Mouse (Mus musculus) macrophage (primary cell): ENCODE measurements around the gene Sac3d1. TPM values are rescaled to one million over a fixed set of nuclear protein-coding genes. Genes with fewer than 3 reads are reported as not detected.
A peak's percentile ranks its signal among the peaks of the same experiment; 100 is the strongest.

Experiments
- H3K27ac ChIP-seq: fragments of 350-480 bp; formaldehyde crosslinking; 2 replicates; pipeline ENCODE4 v1.9.0; 2021
- H3K36me3 ChIP-seq: fragments of 350-480 bp; formaldehyde crosslinking; 2 replicates; pipeline ENCODE4 v1.9.0; 2021; ENCODE audit errors: inconsistent target
- H3K4me3 ChIP-seq: fragments of 350-480 bp; formaldehyde crosslinking; 2 replicates; pipeline ENCODE4 v1.9.0; 2021; ENCODE audit errors: inconsistent target
- H3K79me2 ChIP-seq: fragments of 350-480 bp; formaldehyde crosslinking; 2 replicates; pipeline ENCODE4 v1.9.0; 2021; ENCODE audit errors: inconsistent target
- WGBS: methylation state at CpG from one replicate; pipeline ENCODE4 v1.1.7; 2026; ENCODE audit warnings: inconsistent platforms; ENCODE audit not compliant: missing documents; 5-methylcytosine and 5-hydroxymethylcytosine counted together
- polyA plus RNA-seq: library from polyadenylated mRNA; stranded (reverse); fragments of 250-400 nt; gene quantifications from 3 replicates; pipeline ENCODE4 v1.2.4, GENCODE M21; 2018; ENCODE audit warnings: inconsistent platforms

Gene Sac3d1
- polyA plus RNA-seq, 1 experiment from 2014 or later: 1.4 TPM

- Histone ChIP-seq H3K4me3 (no peak overlapping the region), H3K79me2 (no peaks in the 10 kb centered on the region), H3K36me3 (no peaks in the 10 kb centered on the region), H3K27ac (no peak overlapping the region)
- 81% methylated on average over 6 of the region's 6 CpGs for WGBS
Observed at GRCm38 (mm10) chr19:6102169-6102853, 16.1 kb downstream of the Sac3d1 start.

DNA sequence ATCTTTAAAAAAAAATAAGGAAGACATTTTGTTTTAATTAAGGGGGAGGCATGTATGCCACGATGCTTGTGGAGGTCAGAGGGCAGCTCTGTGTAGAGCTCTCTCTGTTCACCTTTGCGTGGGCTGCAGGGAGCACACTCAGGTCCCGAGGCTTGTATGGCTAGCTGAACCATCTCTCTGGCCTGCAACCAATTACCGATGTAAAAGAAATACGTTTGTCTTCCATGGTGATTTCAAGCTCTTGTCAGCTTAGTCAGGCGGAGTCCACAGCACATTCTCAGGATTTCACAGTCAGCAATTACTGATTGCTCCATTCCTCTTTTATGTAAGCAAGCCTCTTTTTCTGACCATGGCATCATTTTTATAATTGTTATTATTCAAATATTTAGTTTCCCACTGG is 17.3 kb downstream of the Sac3d1 start:
- Histone ChIP-seq H3K79me2 (no peaks in the 10 kb centered on the region), H3K27ac (no peak overlapping the region), H3K4me3 (no peak overlapping the region), H3K36me3 (no peaks in the 10 kb centered on the region)
- WGBS: 95% methylated on average over 6 of the region's 6 CpGs

- Histone ChIP-seq H3K4me3 (no peak overlapping the region), H3K79me2 (no peaks in the 10 kb centered on the region), H3K27ac (no peak overlapping the region), H3K36me3 (no peaks in the 10 kb centered on the region)
- WGBS: 54% methylated on average over 3 of the region's 3 CpGs
Observed at GRCm38 (mm10) chr19:6097847-6098246, 20.6 kb downstream of the Sac3d1 start.

DNA sequence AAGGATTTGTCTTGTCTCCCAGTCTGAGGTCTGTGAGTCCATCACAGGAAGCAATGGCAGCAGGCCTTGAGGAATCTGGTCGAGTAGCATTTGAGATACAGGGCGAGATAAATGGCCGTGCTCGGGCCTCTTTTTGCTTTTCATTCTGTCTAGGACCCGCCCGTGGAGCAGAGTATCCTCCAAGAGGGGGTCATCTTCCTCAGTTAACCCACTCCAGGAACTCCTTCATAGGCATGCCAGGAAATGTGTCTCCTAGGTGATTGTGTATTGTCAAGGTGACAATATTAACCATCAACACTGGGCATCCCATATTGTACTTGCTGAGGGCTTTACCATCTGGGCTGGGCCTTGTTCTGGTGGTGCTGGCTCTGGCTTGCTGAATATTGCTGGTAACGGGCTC is 24.3 kb downstream of the Sac3d1 start, which contains the start of gene AC131692.1:
AC131692.1 (plus strand) TSS at position 301 of the 400 bp plus-strand sequence.
- Histone ChIP-seq H3K36me3 (no peaks in the 10 kb centered on the region), H3K79me2 (peaks cover 33% of the 10 kb centered on the region; the same call in 1 of the 2 replicates), H3K27ac (no peak within 1 kb of the TSS), H3K4me3 (no peak within 1 kb of the TSS)
- 93% methylated on average over 7 of the region's 7 CpGs for WGBS

DNA sequence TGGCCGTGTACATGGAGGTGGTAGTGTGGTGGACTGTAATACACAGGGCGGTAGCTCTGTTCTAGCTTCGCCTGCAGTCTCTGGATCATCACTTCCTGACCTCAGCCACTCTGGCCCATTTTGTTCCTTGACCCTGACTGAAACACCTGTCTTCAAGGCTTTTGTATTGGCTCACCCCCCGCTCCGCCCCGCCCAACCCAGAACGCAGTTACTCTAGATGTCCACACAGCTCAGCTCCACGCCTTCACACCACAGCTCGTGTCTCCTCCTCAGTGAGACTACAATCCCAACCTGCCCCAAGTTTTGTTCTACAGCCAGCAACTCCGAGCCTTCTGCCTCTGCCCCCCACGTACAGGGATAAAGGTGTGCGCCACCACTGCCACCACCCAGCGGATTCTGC is 29.6 kb downstream of the Sac3d1 start:
- no peak overlapping the region for H3K27ac ChIP-seq
- no peaks in the 10 kb centered on the region for H3K36me3 ChIP-seq
- H3K79me2 ChIP-seq: peaks cover 81% of the 10 kb centered on the region
- 96% methylated on average over 13 of the region's 13 CpGs for whole genome bisulfite sequencing
- no peak overlapping the region for H3K4me3 ChIP-seq

DNA sequence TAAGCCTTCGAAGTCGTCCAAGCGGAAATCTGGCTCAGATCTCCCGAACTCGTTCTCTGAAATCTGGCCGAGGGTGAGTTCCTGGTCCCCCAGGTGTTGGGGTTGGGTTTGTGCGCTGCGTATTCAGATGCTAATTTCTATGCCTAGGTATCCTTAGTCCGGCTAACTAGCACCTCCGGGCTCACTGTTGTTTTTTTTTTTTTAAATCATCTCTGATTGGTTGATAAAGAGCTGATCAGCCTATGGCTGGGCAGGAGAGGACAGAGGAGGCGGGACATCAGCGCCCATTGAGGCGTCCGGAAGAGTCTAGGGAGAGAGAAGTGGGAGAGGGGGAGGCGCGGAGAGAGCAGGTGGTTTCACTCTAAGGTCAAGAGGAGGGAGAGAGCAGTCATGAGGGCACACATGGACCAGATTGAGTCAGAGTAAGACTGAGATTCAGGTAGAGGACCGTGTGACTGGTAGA is 33.0 kb downstream of the Sac3d1 start:
- peak overlapping the region; percentile 64 for H3K27ac ChIP-seq
- 2% methylated on average over 17 of the region's 17 CpGs for WGBS
- H3K79me2 ChIP-seq: peaks cover 81% of the 10 kb centered on the region
- H3K36me3 ChIP-seq: peaks cover 20% of the 10 kb centered on the region
- H3K4me3 ChIP-seq: peak overlapping the region; percentile 96

GRCm38 (mm10) chr19:6084478-6085248 is 33.8 kb downstream of the Sac3d1 start, which contains the start of the genes Zfpl1 and Cdca5:
Gene Zfpl1 (minus strand): TSS chr19:6084956.
Gene Cdca5 (plus strand): TSS chr19:6084983.
- peak within 1 kb of the TSS; percentile 96 for H3K4me3 ChIP-seq
- H3K27ac ChIP-seq: peak within 1 kb of the TSS; percentile 64
- H3K36me3 ChIP-seq: peaks cover 26% of the 10 kb centered on the region
- under 1% methylated on average over 52 of the region's 58 CpGs for WGBS
- H3K79me2 ChIP-seq: peaks cover 73% of the 10 kb centered on the region

DNA sequence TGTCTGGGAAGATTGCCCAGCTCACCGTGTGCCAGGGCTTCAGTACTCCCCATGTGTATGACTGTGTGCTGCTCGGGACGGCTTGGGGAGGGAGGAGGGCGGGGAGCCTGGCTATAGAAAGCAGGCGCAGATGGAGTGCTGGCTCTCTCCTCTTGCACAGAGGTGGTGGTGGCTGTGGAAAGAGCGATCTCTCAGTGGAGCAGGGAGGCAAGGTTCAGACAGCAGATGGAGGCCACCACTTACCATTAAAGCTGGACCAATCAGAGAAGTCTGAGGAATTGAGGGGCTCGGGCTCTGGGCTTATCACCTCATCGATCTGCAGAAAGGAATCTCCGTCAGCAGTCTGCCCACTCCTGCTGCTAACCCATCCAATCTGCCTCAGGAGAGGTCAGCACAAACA is 36.3 kb downstream of the Sac3d1 start, which contains the start of gene Gm28374:
Gm28374 (minus strand) TSS at position 101 of the 400 bp plus-strand sequence.
- no peak within 1 kb of the TSS for H3K4me3 ChIP-seq
- H3K36me3 ChIP-seq: peaks cover 26% of the 10 kb centered on the region

DNA sequence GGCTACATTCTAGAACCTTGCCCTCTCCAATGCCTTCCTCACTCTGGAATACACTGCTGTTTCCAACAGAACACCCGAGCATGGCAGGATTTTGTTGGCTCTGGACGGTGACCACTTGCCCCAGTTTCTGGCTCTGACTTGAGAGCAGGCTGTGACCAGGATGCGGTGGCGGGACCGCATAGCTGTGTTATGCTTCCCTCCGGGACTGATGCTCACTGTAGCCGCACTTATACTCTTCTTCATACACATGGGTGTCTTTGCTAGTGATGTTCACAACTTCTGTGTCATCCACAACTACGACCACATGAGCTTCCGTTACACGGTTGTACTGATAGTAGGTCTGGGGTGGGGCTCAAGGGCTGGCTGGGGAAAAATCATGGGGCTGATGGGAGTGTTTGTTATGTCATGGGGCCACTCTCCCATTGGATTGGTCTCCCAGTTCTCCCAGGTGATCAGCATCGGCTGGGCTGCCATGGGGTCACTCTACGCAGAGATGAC is 38.4 kb downstream of the Sac3d1 start, which contains the start of gene Tmem262:
Tmem262 (plus strand) TSS at position 51 of the 498 bp plus-strand sequence.
- Histone ChIP-seq H3K4me3 (no peak within 1 kb of the TSS), H3K79me2 (peaks cover 47% of the 10 kb centered on the region), H3K27ac (no peak within 1 kb of the TSS), H3K36me3 (peaks cover 26% of the 10 kb centered on the region)
- WGBS: 93% methylated on average over 12 of the region's 12 CpGs

More for the DNA sequence above, 36.3 kb downstream of the Sac3d1 start, which contains the start of gene Gm28374:
- WGBS: 89% methylated on average over 9 of the region's 9 CpGs
- Histone ChIP-seq H3K79me2 (peaks cover 49% of the 10 kb centered on the region), H3K27ac (no peak within 1 kb of the TSS)

DNA sequence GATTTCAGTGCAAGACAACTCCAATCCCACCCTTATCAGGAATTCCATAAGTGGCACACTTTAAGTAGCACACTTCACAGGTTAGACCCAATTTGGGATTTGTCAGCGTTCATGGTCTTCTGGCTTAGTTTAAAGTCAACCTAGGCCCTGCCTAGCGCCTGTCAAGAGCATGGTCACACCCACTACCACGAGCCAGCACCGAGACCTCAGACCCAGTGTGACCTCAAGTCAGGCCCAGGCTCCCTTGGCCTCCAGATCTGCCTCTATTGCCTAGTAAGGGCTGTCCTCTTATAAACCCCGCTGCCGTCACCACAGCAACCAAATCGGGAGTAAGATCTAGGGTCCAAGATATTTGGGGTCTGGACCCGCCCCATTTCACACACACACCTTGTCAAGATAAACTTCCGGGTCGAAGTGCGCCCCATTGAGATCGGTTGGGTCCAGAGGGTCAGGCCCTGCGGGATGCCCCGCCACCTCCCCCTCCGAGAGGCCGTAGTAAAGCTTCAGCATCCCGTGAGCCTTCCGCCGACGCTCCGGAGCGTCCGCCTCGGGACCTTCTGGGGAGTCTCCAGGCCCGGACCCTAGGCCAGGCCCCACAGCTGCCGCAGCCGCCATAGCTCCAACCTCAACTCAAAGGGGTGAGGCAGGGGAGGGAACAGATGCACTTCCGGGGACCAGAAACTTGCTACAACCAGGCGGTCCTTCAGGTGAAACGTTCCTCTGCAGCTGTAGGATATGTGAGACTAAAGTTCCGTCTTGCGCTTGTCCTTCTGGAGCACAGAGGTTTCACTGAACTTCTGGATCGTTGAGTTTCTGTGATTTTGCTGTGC is 41.7 kb downstream of the Sac3d1 start, which contains the start of gene Vps51:
Vps51 (minus strand) TSS at position 668 of the 830 bp plus-strand sequence.
- H3K79me2 ChIP-seq: peaks cover 42% of the 10 kb centered on the region
- 2% methylated on average over 31 of the region's 33 CpGs for WGBS
- peaks cover 15% of the 10 kb centered on the region for H3K36me3 ChIP-seq
- H3K4me3 ChIP-seq: peak within 1 kb of the TSS; percentile 89
- H3K27ac ChIP-seq: peak within 1 kb of the TSS; percentile 54

DNA sequence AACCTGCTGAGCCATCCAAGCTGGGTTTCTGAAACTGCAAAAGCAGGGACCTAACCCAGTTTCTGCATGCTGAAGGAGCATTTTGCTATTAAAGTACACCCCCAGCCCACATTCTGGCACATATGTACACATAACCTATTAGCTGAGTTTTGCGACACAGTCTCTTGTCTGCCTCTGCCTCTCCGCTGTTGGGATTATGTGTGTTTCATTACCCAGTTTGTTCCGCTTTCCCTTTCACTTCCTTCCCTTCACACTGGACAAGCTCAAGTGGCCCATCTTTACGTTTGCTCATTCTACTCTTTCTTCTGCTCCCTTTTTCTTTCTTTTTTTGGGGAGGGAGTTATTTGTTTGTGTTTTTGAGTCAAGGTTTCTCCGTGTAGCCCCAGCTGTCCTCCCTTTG is 44.6 kb downstream of the Sac3d1 start:
- Histone ChIP-seq H3K27ac (peak overlapping the region; percentile 72), H3K36me3 (peaks cover 14% of the 10 kb centered on the region; the same call in 1 of the 2 replicates), H3K4me3 (peak overlapping the region; percentile 7; the same call in 1 of the 2 replicates), H3K79me2 (peaks cover 42% of the 10 kb centered on the region)
- 32% methylated on average over 5 of the region's 5 CpGs for WGBS

DNA sequence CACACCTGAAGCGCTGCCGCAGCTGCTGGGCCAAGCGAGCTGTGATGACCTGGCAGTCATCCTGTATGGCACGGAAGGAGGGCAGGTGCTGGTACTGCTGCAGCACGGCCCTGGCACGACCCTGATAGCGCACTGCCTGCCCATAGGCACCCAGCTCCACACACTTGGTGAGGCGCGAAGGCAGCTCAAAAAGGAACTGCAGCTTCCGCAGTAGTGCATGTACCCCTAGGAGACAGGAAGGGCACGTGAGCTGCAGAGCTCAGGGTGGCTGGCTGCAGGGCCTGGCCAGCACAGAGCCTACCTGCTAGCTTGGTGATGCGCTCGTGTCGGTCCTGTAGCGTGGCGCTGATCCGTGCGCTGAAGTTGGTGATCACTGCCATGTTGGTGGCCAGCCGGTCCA is 47.2 kb downstream of the Sac3d1 start:
- peaks cover 36% of the 10 kb centered on the region for H3K79me2 ChIP-seq
- no peak overlapping the region for H3K4me3 ChIP-seq
- WGBS: 60% methylated on average over 11 of the region's 19 CpGs
- peaks cover 18% of the 10 kb centered on the region; the same call in 1 of the 2 replicates for H3K36me3 ChIP-seq
- H3K27ac ChIP-seq: no peak overlapping the region

GRCm38 (mm10) chr19:6070571-6071250 is 47.7 kb downstream of the Sac3d1 start:
- WGBS: 93% methylated on average over 31 of the region's 31 CpGs
- Histone ChIP-seq H3K79me2 (peaks cover 30% of the 10 kb centered on the region), H3K4me3 (no peak overlapping the region), H3K36me3 (peaks cover 18% of the 10 kb centered on the region; the same call in 1 of the 2 replicates), H3K27ac (no peak overlapping the region)
